Mouse (Mus musculus): Measurements from ENCODE around the gene Apol8. TPM values are rescaled to one million over a fixed set of nuclear protein-coding genes. Genes with fewer than 3 reads are reported as not detected.
"Not testable (repeated sequence)": the region's sequence is repeated elsewhere in the genome, so short reads cannot be mapped to it uniquely, and the experiment has no call there.

Gene Apol8
- polyA plus RNA-seq, 1 experiment from 2014 or later: 0.11 TPM

GRCm38 (mm10) chr15:77731605-77732004 lies 25.2 kb downstream of the Apol8 start:
- Histone ChIP-seq H3K4me3 (ENCODE audit: low read depth, low read length) (no peak overlapping the region), H3K4me1 (ENCODE audit: control insufficient read depth, insufficient read depth, low read length) (no peaks in the 10 kb centered on the region), H3K9ac (ENCODE audit: low read depth, low read length) (no peak overlapping the region), H3K27me3 (ENCODE audit: control insufficient read depth, insufficient read depth, low read depth, low read length) (no peaks in the 10 kb centered on the region), H3K9me3 (replicated peaks; ENCODE audit: control insufficient read depth, low read length, poor library complexity, severe bottlenecking) (no peaks in the 10 kb centered on the region), H3K4me2 (ENCODE audit: low read length) (no peak overlapping the region), H3K27ac (ENCODE audit: low read length) (no peak overlapping the region), H3K36me3 (ENCODE audit: control insufficient read depth, insufficient read depth, low read length) (no peaks in the 10 kb centered on the region)
- ATAC-seq: no peak
- 87% methylated on average over 5 of the region's 5 CpGs for WGBS

GRCm38 (mm10) chr15:77728739-77729138 lies 28.1 kb downstream of the Apol8 start, which contains the start of gene Apol9b:
Gene Apol9b, plus strand, starts transcription at chr15:77729039.
- no CpG with 5 or more reads among the region's 4 CpGs for WGBS
- H3K4me1 ChIP-seq (ENCODE audit: control insufficient read depth, insufficient read depth, low read length); H3K9ac ChIP-seq (ENCODE audit: low read depth, low read length); H3K36me3 ChIP-seq (ENCODE audit: control insufficient read depth, insufficient read depth, low read length); H3K9me3 ChIP-seq (replicated peaks; ENCODE audit: control insufficient read depth, low read length, poor library complexity, severe bottlenecking); H3K27ac ChIP-seq (ENCODE audit: low read length); H3K27me3 ChIP-seq (ENCODE audit: control insufficient read depth, insufficient read depth, low read depth, low read length); H3K4me3 ChIP-seq (ENCODE audit: low read depth, low read length); ATAC-seq; H3K4me2 ChIP-seq (ENCODE audit: low read length): not testable (repeated sequence)

GRCm38 (mm10) chr15:77727745-77728144 lies 29.1 kb downstream of the Apol8 start:
- H3K9me3 ChIP-seq (replicated peaks; ENCODE audit: control insufficient read depth, low read length, poor library complexity, severe bottlenecking); H3K4me3 ChIP-seq (ENCODE audit: low read depth, low read length); H3K36me3 ChIP-seq (ENCODE audit: control insufficient read depth, insufficient read depth, low read length); H3K4me2 ChIP-seq (ENCODE audit: low read length); H3K27me3 ChIP-seq (ENCODE audit: control insufficient read depth, insufficient read depth, low read depth, low read length); ATAC-seq; H3K9ac ChIP-seq (ENCODE audit: low read depth, low read length); H3K4me1 ChIP-seq (ENCODE audit: control insufficient read depth, insufficient read depth, low read length); H3K27ac ChIP-seq (ENCODE audit: low read length): not testable (repeated sequence)
- WGBS: 80% methylated on average over 3 of the region's 3 CpGs

- WGBS: 11% methylated on average over 3 of the region's 3 CpGs
- not testable (repeated sequence) for H3K27me3 ChIP-seq (ENCODE audit: control insufficient read depth, insufficient read depth, low read depth, low read length); ATAC-seq; H3K27ac ChIP-seq (ENCODE audit: low read length); H3K9me3 ChIP-seq (replicated peaks; ENCODE audit: control insufficient read depth, low read length, poor library complexity, severe bottlenecking); H3K4me2 ChIP-seq (ENCODE audit: low read length); H3K4me3 ChIP-seq (ENCODE audit: low read depth, low read length); H3K9ac ChIP-seq (ENCODE audit: low read depth, low read length); H3K36me3 ChIP-seq (ENCODE audit: control insufficient read depth, insufficient read depth, low read length); H3K4me1 ChIP-seq (ENCODE audit: control insufficient read depth, insufficient read depth, low read length)
These were observed 29.7 kb downstream of the Apol8 start for GRCm38 (mm10) chr15:77727139-77727538.

GRCm38 (mm10) chr15:77725393-77726020 lies 31.3 kb downstream of the Apol8 start:
- H3K4me2 ChIP-seq (ENCODE audit: low read length); ATAC-seq; H3K4me1 ChIP-seq (ENCODE audit: control insufficient read depth, insufficient read depth, low read length); H3K27ac ChIP-seq (ENCODE audit: low read length); H3K4me3 ChIP-seq (ENCODE audit: low read depth, low read length); H3K36me3 ChIP-seq (ENCODE audit: control insufficient read depth, insufficient read depth, low read length); H3K27me3 ChIP-seq (ENCODE audit: control insufficient read depth, insufficient read depth, low read depth, low read length); H3K9me3 ChIP-seq (replicated peaks; ENCODE audit: control insufficient read depth, low read length, poor library complexity, severe bottlenecking); H3K9ac ChIP-seq (ENCODE audit: low read depth, low read length): not testable (repeated sequence)
- 77% methylated on average over 5 of the region's 6 CpGs for WGBS

- not testable (repeated sequence) for H3K9ac ChIP-seq (ENCODE audit: low read depth, low read length); H3K27ac ChIP-seq (ENCODE audit: low read length); H3K27me3 ChIP-seq (ENCODE audit: control insufficient read depth, insufficient read depth, low read depth, low read length); H3K36me3 ChIP-seq (ENCODE audit: control insufficient read depth, insufficient read depth, low read length); H3K4me3 ChIP-seq (ENCODE audit: low read depth, low read length); H3K4me2 ChIP-seq (ENCODE audit: low read length); ATAC-seq; H3K9me3 ChIP-seq (replicated peaks; ENCODE audit: control insufficient read depth, low read length, poor library complexity, severe bottlenecking); H3K4me1 ChIP-seq (ENCODE audit: control insufficient read depth, insufficient read depth, low read length)
- WGBS: 31% methylated on average over 2 of the region's 10 CpGs
These were observed 32.4 kb downstream of the Apol8 start for GRCm38 (mm10) chr15:77724208-77724911.

- not testable (repeated sequence) for ATAC-seq; H3K9ac ChIP-seq (ENCODE audit: low read depth, low read length); H3K4me2 ChIP-seq (ENCODE audit: low read length); H3K27me3 ChIP-seq (ENCODE audit: control insufficient read depth, insufficient read depth, low read depth, low read length); H3K27ac ChIP-seq (ENCODE audit: low read length); H3K36me3 ChIP-seq (ENCODE audit: control insufficient read depth, insufficient read depth, low read length); H3K4me1 ChIP-seq (ENCODE audit: control insufficient read depth, insufficient read depth, low read length); H3K4me3 ChIP-seq (ENCODE audit: low read depth, low read length); H3K9me3 ChIP-seq (replicated peaks; ENCODE audit: control insufficient read depth, low read length, poor library complexity, severe bottlenecking)
- WGBS: no CpG with 5 or more reads among the region's 3 CpGs
These were observed 35.3 kb downstream of the Apol8 start for GRCm38 (mm10) chr15:77721509-77721908.

GRCm38 (mm10) chr15:77718240-77718639 lies 38.6 kb downstream of the Apol8 start:
- H3K36me3 ChIP-seq (ENCODE audit: control insufficient read depth, insufficient read depth, low read length); H3K4me3 ChIP-seq (ENCODE audit: low read depth, low read length); H3K9me3 ChIP-seq (replicated peaks; ENCODE audit: control insufficient read depth, low read length, poor library complexity, severe bottlenecking); H3K4me1 ChIP-seq (ENCODE audit: control insufficient read depth, insufficient read depth, low read length); ATAC-seq; H3K4me2 ChIP-seq (ENCODE audit: low read length); H3K27ac ChIP-seq (ENCODE audit: low read length); H3K9ac ChIP-seq (ENCODE audit: low read depth, low read length); H3K27me3 ChIP-seq (ENCODE audit: control insufficient read depth, insufficient read depth, low read depth, low read length): not testable (repeated sequence)
- WGBS: 91% methylated on average over 2 of the region's 6 CpGs

GRCm38 (mm10) chr15:77708936-77709335 lies 47.9 kb downstream of the Apol8 start:
- not testable (repeated sequence) for H3K27me3 ChIP-seq (ENCODE audit: control insufficient read depth, insufficient read depth, low read depth, low read length); H3K9ac ChIP-seq (ENCODE audit: low read depth, low read length); H3K27ac ChIP-seq (ENCODE audit: low read length); H3K36me3 ChIP-seq (ENCODE audit: control insufficient read depth, insufficient read depth, low read length); ATAC-seq; H3K9me3 ChIP-seq (replicated peaks; ENCODE audit: control insufficient read depth, low read length, poor library complexity, severe bottlenecking); H3K4me2 ChIP-seq (ENCODE audit: low read length); H3K4me1 ChIP-seq (ENCODE audit: control insufficient read depth, insufficient read depth, low read length); H3K4me3 ChIP-seq (ENCODE audit: low read depth, low read length)
- whole genome bisulfite sequencing: 80% methylated on average over 1 of the region's 1 CpGs
